Mouse (Mus musculus) C2C12 (cell line): ENCODE data around the gene Ccdc93.

ENCODE experiments used
- CEBPB ChIP-seq: IDR thresholded peaks from one replicate; pipeline ENCODE4 v1.6.1; 2011; ENCODE audit warnings: low read depth, mild to moderate bottlenecking, control low read depth, moderate library complexity
- CTCF ChIP-seq: IDR thresholded peaks from one replicate; pipeline ENCODE4 v1.5.1; 2011; ENCODE audit not compliant: control insufficient read depth, insufficient read depth, insufficient read length
- MAX ChIP-seq: IDR thresholded peaks from one replicate; pipeline ENCODE4 v1.6.1; 2011; ENCODE audit warnings: mild to moderate bottlenecking, control low read depth

- no peak for TF ChIP-seq CTCF
- TF ChIP-seq MAX, result no peak
- no peak for TF ChIP-seq CEBPB
These were observed 31.0 kb downstream of the Ccdc93 start for GRCm38 (mm10) chr1:121461895-121462294.
